9 mouse cellular contexts compared by ENCODE assay signal in the genomic region with DNA sequence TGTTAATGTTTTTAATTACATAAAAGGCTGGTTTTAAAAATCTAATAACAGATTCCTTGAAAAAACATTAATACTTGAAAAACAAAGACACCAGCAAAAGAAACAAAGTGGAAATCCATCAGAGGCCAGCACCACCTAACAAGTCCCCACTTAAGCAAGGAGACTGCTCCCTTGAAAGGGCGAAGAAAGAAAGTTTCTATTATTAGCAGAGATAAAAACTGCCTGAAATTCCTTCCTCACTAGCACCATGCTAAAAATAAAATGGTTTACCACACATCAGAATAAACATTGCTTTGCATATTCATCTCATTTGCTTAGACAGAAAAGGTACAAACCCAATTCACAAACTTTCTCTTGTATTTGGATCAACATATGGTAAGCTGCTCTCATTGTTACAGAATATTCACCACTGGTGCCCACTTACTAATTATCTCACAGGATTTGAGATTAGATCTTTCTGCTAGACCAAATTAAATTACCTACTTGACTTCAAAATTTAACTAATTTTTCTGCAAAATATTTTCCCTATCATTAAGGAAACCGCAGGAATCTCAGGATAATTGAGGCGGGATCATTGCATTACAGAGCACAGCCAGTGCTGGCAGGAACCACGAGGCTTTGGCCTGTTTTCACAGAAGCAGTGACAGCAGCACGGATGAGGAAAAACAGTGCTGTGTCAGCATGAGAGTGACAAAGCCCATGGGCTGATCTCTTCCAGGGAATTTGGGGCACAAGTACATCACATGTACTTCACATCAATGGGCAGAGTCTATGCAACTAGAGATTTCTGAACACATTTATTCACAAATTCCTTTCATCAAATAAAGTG. TPM values are rescaled to one million over a fixed set of nuclear protein-coding genes. Genes with fewer than 3 reads are reported as not detected.
DNase-seq lines count a peak whose midpoint lies in the region; ATAC-seq and TF ChIP-seq lines count a peak whose summit lies in the region.
"Had no signal": no experiment of that assay in that cellular context is flagged by ENCODE, and none has a peak within 500 bp of the region (broad histone marks: within the 10 kb centered on the region; RNA-seq: fewer than 3 reads in every experiment).

No protein-coding gene starts in this region.

- no peak overlapping the region; the same call in 1 of the 2 replicates for H3K27ac ChIP-seq in hindbrain, embryonic 14.5 days
- H3K27ac ChIP-seq in hindbrain, embryonic 12.5 days, result no peak overlapping the region
- no peak overlapping the region for H3K27ac ChIP-seq in ES-E14 (ENCODE audit: insufficient read depth, low read depth, low read length, poor library complexity, severe bottlenecking)
- peak overlapping the region; percentile 92 to 95 for H3K27ac ChIP-seq in heart, embryonic 14.5 days (replicated peaks in 1 of 2; ENCODE audit: control insufficient read depth in 1 of 2, insufficient read depth in 1 of 2, low read depth in 2 of 2, low read length in 2 of 2)
- no peak overlapping the region for H3K27ac ChIP-seq in intestine, embryonic 16.5 days (ENCODE audit: low read length)
- H3K27ac ChIP-seq: embryonic facial prominence, embryonic 12.5 days had no signal

- H3K36me3 ChIP-seq in hindbrain, embryonic 14.5 days (replicated peaks; ENCODE audit: control insufficient read depth, insufficient read depth), result no peaks in the 10 kb centered on the region
- no peaks in the 10 kb centered on the region for H3K36me3 ChIP-seq in hindbrain, embryonic 12.5 days
- H3K36me3 ChIP-seq in ES-E14 (ENCODE audit: control insufficient read depth, insufficient read depth, low read length, poor library complexity, severe bottlenecking), result no peaks in the 10 kb centered on the region
- no peaks in the 10 kb centered on the region for H3K36me3 ChIP-seq in heart, embryonic 14.5 days (ENCODE audit: control insufficient read depth, insufficient read depth, low read length)
- no peaks in the 10 kb centered on the region for H3K36me3 ChIP-seq in intestine, embryonic 16.5 days (ENCODE audit: control insufficient read depth, insufficient read depth, low read length)
- H3K36me3 ChIP-seq: embryonic facial prominence, embryonic 12.5 days had no signal

- 0 out of 2 replicates have a peak, but pooled peaks cover 3% of the 10 kb centered on the region for H3K4me1 ChIP-seq in hindbrain, embryonic 14.5 days (replicated peaks; ENCODE audit: control insufficient read depth, insufficient read depth, low read length)
- H3K4me1 ChIP-seq in hindbrain, embryonic 12.5 days, result no peaks in the 10 kb centered on the region
- H3K4me1 ChIP-seq in ES-E14 (ENCODE audit: control insufficient read depth in 2 of 2, insufficient read depth in 2 of 2, low read length in 2 of 2, poor library complexity in 1 of 2), result no peaks in the 10 kb centered on the region
- H3K4me1 ChIP-seq in heart, embryonic 14.5 days (ENCODE audit: control insufficient read depth in 2 of 2, insufficient read depth in 2 of 2, low read length in 2 of 2), result peaks cover 8 to 41% of the 10 kb centered on the region in 2 experiments
- H3K4me1 ChIP-seq in intestine, embryonic 16.5 days (ENCODE audit: control insufficient read depth, insufficient read depth, low read length), result no peaks in the 10 kb centered on the region

- intact Hi-C loops in left cerebral cortex, postnatal 36 days (cut with DNase I), result loop anchor here (10.0 kb wide), 1 partner anchor 56 kb away; no protein-coding TSS in a partner anchor

- ATAC-seq in hindbrain, embryonic 14.5 days (ENCODE audit: low FRiP score), result peak; percentile 48; the same call in 1 of the 2 replicates
- ATAC-seq in hindbrain, embryonic 12.5 days (ENCODE audit: low FRiP score), result no peak
- ATAC-seq in heart, embryonic 14.5 days (ENCODE audit: insufficient number of reproducible peaks, insufficient read depth, low FRiP score, low read depth), result peak; percentile 85
- ATAC-seq in intestine, embryonic 16.5 days, result no peak
- no peak for ATAC-seq in granulocyte monocyte progenitor cell, adult 5-6 weeks (replicated peaks; ENCODE audit: poor library complexity, severe bottlenecking)

- no peak overlapping the region for H3K9ac ChIP-seq in hindbrain, embryonic 14.5 days
- H3K9ac ChIP-seq in hindbrain, embryonic 12.5 days, result no peak overlapping the region
- H3K9ac ChIP-seq in ES-E14 (ENCODE audit: insufficient read depth, low read depth, low read length, poor library complexity, severe bottlenecking), result no peak overlapping the region
- H3K9ac ChIP-seq in heart, embryonic 14.5 days (ENCODE audit: low read length), result peak overlapping the region; percentile 57
- no peak overlapping the region for H3K9ac ChIP-seq in intestine, embryonic 16.5 days (ENCODE audit: low read depth, low read length)
- H3K9ac ChIP-seq: embryonic facial prominence, embryonic 12.5 days had no signal

- in situ Hi-C loops in ES-E14 (cut with MboI; ENCODE audit: low sequenced_read_pairs in 2 of 2, unreplicated experiment in 2 of 2), result no loop called here

- H3K4me3 ChIP-seq in hindbrain, embryonic 14.5 days (replicated peaks; ENCODE audit: low read length), result no peak overlapping the region
- no peak overlapping the region for H3K4me3 ChIP-seq in hindbrain, embryonic 12.5 days
- no peak overlapping the region for H3K4me3 ChIP-seq in ES-E14 (ENCODE audit: insufficient read depth in 1 of 2, low read depth in 1 of 2, low read length in 2 of 2, poor library complexity in 1 of 2, severe bottlenecking in 1 of 2)
- no peak overlapping the region for H3K4me3 ChIP-seq in heart, embryonic 14.5 days (ENCODE audit: control insufficient read depth in 1 of 2, insufficient read depth in 1 of 2, low read depth in 1 of 2, low read length in 2 of 2)
- no peak overlapping the region for H3K4me3 ChIP-seq in intestine, embryonic 16.5 days (ENCODE audit: low read length)
- H3K4me3 ChIP-seq: embryonic facial prominence, embryonic 12.5 days had no signal

- peak; percentile 35 for DNase-seq in hindbrain, embryonic 14.5 days (ENCODE audit: low spot score)
- no peak for DNase-seq in ES-E14 (ENCODE audit: low read depth, low spot score)
- DNase-seq in cerebellum, postnatal 10 days, result peak; percentile 77 to 82
- DNase-seq in left cerebral cortex, postnatal 36 days (ENCODE audit: low spot score in 2 of 2), result no peak

- no peak overlapping the region for H3K4me2 ChIP-seq in hindbrain, embryonic 14.5 days (replicated peaks)
- no peak overlapping the region for H3K4me2 ChIP-seq in hindbrain, embryonic 12.5 days (replicated peaks)
- peak overlapping the region; percentile 50 for H3K4me2 ChIP-seq in heart, embryonic 14.5 days (ENCODE audit: low read length)
- no peak overlapping the region for H3K4me2 ChIP-seq in intestine, embryonic 16.5 days (ENCODE audit: low read depth, low read length)
- H3K4me2 ChIP-seq: embryonic facial prominence, embryonic 12.5 days had no signal

- H3K9me3 ChIP-seq in hindbrain, embryonic 14.5 days (ENCODE audit: control insufficient read depth, low read length), result no peaks in the 10 kb centered on the region
- no peaks in the 10 kb centered on the region for H3K9me3 ChIP-seq in hindbrain, embryonic 12.5 days (replicated peaks)
- H3K9me3 ChIP-seq in ES-E14 (ENCODE audit: control insufficient read depth, insufficient read depth, low read depth, low read length), result no peaks in the 10 kb centered on the region
- no peaks in the 10 kb centered on the region for H3K9me3 ChIP-seq in heart, embryonic 14.5 days (ENCODE audit: control insufficient read depth, low read length)
- H3K9me3 ChIP-seq in intestine, embryonic 16.5 days (ENCODE audit: control insufficient read depth, low read length), result no peaks in the 10 kb centered on the region
- H3K9me3 ChIP-seq: embryonic facial prominence, embryonic 12.5 days had no signal

- no peaks in the 10 kb centered on the region for H3K27me3 ChIP-seq in hindbrain, embryonic 14.5 days (ENCODE audit: control insufficient read depth, insufficient read depth, low read length)
- no peaks in the 10 kb centered on the region for H3K27me3 ChIP-seq in hindbrain, embryonic 12.5 days
- no peaks in the 10 kb centered on the region for H3K27me3 ChIP-seq in heart, embryonic 14.5 days (ENCODE audit: control insufficient read depth, insufficient read depth, low read length)
- H3K27me3 ChIP-seq in intestine, embryonic 16.5 days (replicated peaks; ENCODE audit: control insufficient read depth, insufficient read depth, low read length), result no peaks in the 10 kb centered on the region
- H3K27me3 ChIP-seq: embryonic facial prominence, embryonic 12.5 days had no signal

- WGBS in hindbrain, embryonic 14.5 days, result 49% methylated on average over 5 of the region's 5 CpGs
- whole genome bisulfite sequencing in hindbrain, embryonic 12.5 days, result 59% methylated on average over 5 of the region's 5 CpGs
- WGBS in heart, embryonic 14.5 days, result 5% methylated on average over 5 of the region's 5 CpGs
- WGBS in intestine, embryonic 16.5 days, result 39% methylated on average over 5 of the region's 5 CpGs

TF ChIP-seq in ES-E14, 5 proteins besides CTCF, POLR2A, EP300 and RAD21 (continues in another document):
- TF ChIP-seq CHD2 (IDR thresholded peaks at IDR 0.05; ENCODE audit: low read depth, low read length) (no peak), MAFK (IDR thresholded peaks at IDR 0.05; ENCODE audit: insufficient read depth, low read depth, low read length) (0 out of 2 replicates have a peak, but pooled peaks have one; percentile 48), HCFC1 (IDR thresholded peaks at IDR 0.05; ENCODE audit: borderline replicate concordance, insufficient read depth, low read length) (no peak), ZNF384 (IDR thresholded peaks at IDR 0.05; ENCODE audit: low read depth, low read length) (no peak)

RNA-seq across cellular contexts. Expression of a gene that starts 9.0 kb away (rescaled TPM):
- 18.4 and 20.2 TPM in 2 replicates for polyA plus RNA-seq in hindbrain, embryonic 14.5 days (2014; fragmentation: Nextera tagmentation; extraction: Ambion mirVana)
- 7.0 and 9.2 TPM in 2 replicates for polyA plus RNA-seq in hindbrain, embryonic 12.5 days (2016; fragmentation: Nextera tagmentation; extraction: Ambion mirVana)
- 3.9 and 4.3 TPM in 2 replicates for total RNA-seq in ES-E14 (2012; rRNA removed)
- 63.0 and 67.7 TPM in 2 replicates for polyA plus RNA-seq in heart, embryonic 14.5 days (2014; fragmentation: Nextera tagmentation; extraction: Ambion mirVana)
- 6.3 and 7.2 TPM in 2 replicates for polyA plus RNA-seq in intestine, embryonic 16.5 days (2015; fragmentation: Nextera tagmentation; extraction: Ambion mirVana)
- 0.43 TPM in 1 of 2 replicates, not detected in the other for total RNA-seq in granulocyte monocyte progenitor cell, adult 5-6 weeks (2014; fragmentation: Nextera tagmentation)
- total RNA-seq in granulocyte monocyte progenitor cell, adult 5-6 weeks (2017), result 0.04 and 0.05 TPM in 2 replicates
- total RNA-seq in left cerebral cortex, postnatal 36 days (2021), result 10 to 100 TPM; 33.3 to 33.4 TPM

RNA-seq across cellular contexts. Expression of a gene that starts 56.4 kb away (rescaled TPM):
- 68.6 and 69.9 TPM in 2 replicates for polyA plus RNA-seq in hindbrain, embryonic 14.5 days (2014; fragmentation: Nextera tagmentation; extraction: Ambion mirVana)
- 91.5 and 91.7 TPM in 2 replicates for polyA plus RNA-seq in hindbrain, embryonic 12.5 days (2016; fragmentation: Nextera tagmentation; extraction: Ambion mirVana)
- total RNA-seq in ES-E14 (2012; rRNA removed), result 11.8 and 13.0 TPM in 2 replicates
- polyA plus RNA-seq in heart, embryonic 14.5 days (2014; fragmentation: Nextera tagmentation; extraction: Ambion mirVana), result 32.0 and 32.8 TPM in 2 replicates
- 46.0 and 48.4 TPM in 2 replicates for polyA plus RNA-seq in intestine, embryonic 16.5 days (2015; fragmentation: Nextera tagmentation; extraction: Ambion mirVana)
- total RNA-seq in granulocyte monocyte progenitor cell, adult 5-6 weeks (2014; fragmentation: Nextera tagmentation), result not detected in 2 replicates
- total RNA-seq in granulocyte monocyte progenitor cell, adult 5-6 weeks (2017), result not detected in 2 replicates
- total RNA-seq in left cerebral cortex, postnatal 36 days (2021), result 100 to 1,000 TPM; 153 to 173 TPM

Comparison
In these comparisons a context has a peak if more than half of its experiments do, and no peak if none do; other contexts are left out.
1. ATAC-seq: peak in hindbrain, embryonic 14.5 days (single experiment) and heart, embryonic 14.5 days (single experiment); none in hindbrain, embryonic 12.5 days (single experiment), intestine, embryonic 16.5 days (single experiment) and granulocyte monocyte progenitor cell, adult 5-6 weeks (single experiment).
2. DNase-seq: peak in hindbrain, embryonic 14.5 days (single experiment) and cerebellum, postnatal 10 days (2 of 2); none in ES-E14 (single experiment) and left cerebral cortex, postnatal 36 days (0 of 2).
3. H3K27ac ChIP-seq: peak in heart, embryonic 14.5 days (2 of 2); none in hindbrain, embryonic 14.5 days (single experiment), hindbrain, embryonic 12.5 days (single experiment), ES-E14 (single experiment) and intestine, embryonic 16.5 days (single experiment).